Mouse (Mus musculus) limb, embryonic 15.5 days (tissue): ENCODE measurements at regions not wholly inside any gene's neighbourhood (a gene's known extent, or its start where the extent isn't known, plus 50 kb on each side); places are given as distances from the start of the nearest gene placed in this dataset.
A peak's percentile ranks its signal among the peaks of the same experiment; 100 is the strongest.

ENCODE experiments used
- ATAC-seq: fragments of 200-750 bp; cut with Nextera tagmentation; 2 replicates; pipeline ENCODE4 v1.8.0; 2017; ENCODE audit warnings: low read depth, moderate TSS enrichment; ENCODE audit not compliant: insufficient number of reproducible peaks, low FRiP score, low TSS enrichment
- H3K27ac ChIP-seq: fragments of 300-500 bp; sonication (generic); 2 replicates; pipeline ENCODE4 v1.5.1; 2015; ENCODE audit warnings: moderate library complexity, mild to moderate bottlenecking, inconsistent platforms
- H3K27me3 ChIP-seq: fragments of 300-500 bp; sonication (generic); 2 replicates; pipeline ENCODE4 v1.6.1; 2015; ENCODE audit warnings: inconsistent platforms
- H3K36me3 ChIP-seq: fragments of 300-500 bp; sonication (generic); 2 replicates; pipeline ENCODE4 v1.6.1; 2015; ENCODE audit warnings: inconsistent platforms
- H3K4me1 ChIP-seq: fragments of 300-500 bp; sonication (generic); 2 replicates; pipeline ENCODE4 v1.6.1; 2015; ENCODE audit warnings: inconsistent platforms
- H3K4me2 ChIP-seq: fragments of 300-500 bp; sonication (generic); 2 replicates; pipeline ENCODE4 v1.6.1; 2015; ENCODE audit warnings: mild to moderate bottlenecking, inconsistent platforms
- H3K4me3 ChIP-seq: fragments of 300-500 bp; sonication (generic); 2 replicates; pipeline ENCODE4 v1.5.1; 2015; ENCODE audit warnings: mild to moderate bottlenecking, inconsistent platforms
- H3K9ac ChIP-seq: fragments of 300-500 bp; sonication (generic); 2 replicates; pipeline ENCODE4 v1.6.1; 2015; ENCODE audit warnings: inconsistent platforms
- H3K9me3 ChIP-seq: fragments of 300-500 bp; sonication (generic); 2 replicates; pipeline ENCODE4 v1.6.1; 2016; ENCODE audit warnings: inconsistent platforms
- whole genome bisulfite sequencing: fragments of 180-500 bp; shearing (Covaris S2); methylation state at CpG from one replicate; pipeline ENCODE4 v1.1.7; 2015; 5-methylcytosine and 5-hydroxymethylcytosine counted together

- Histone ChIP-seq H3K9me3 (no peaks in the 10 kb centered on the region), H3K4me1 (peaks cover 28% of the 10 kb centered on the region), H3K9ac (no peak overlapping the region), H3K27ac (no peak overlapping the region), H3K27me3 (no peaks in the 10 kb centered on the region), H3K4me3 (no peak overlapping the region), H3K4me2 (no peak overlapping the region), H3K36me3 (no peaks in the 10 kb centered on the region)
- no peak for ATAC-seq
- 13% methylated on average over 1 of the region's 1 CpGs for WGBS
These were observed 111.4 kb downstream of the Adamts15 start for GRCm38 (mm10) chr9:30810843-30811242.

- H3K4me1 ChIP-seq = peaks cover 26% of the 10 kb centered on the region
- no peak for ATAC-seq
- no peaks in the 10 kb centered on the region for H3K27me3 ChIP-seq
- no peak overlapping the region for H3K27ac ChIP-seq
- 39% methylated on average over 4 of the region's 4 CpGs for WGBS
- no peaks in the 10 kb centered on the region for H3K36me3 ChIP-seq
- H3K4me3 ChIP-seq = no peak overlapping the region
- H3K9me3 ChIP-seq = no peaks in the 10 kb centered on the region
- no peak overlapping the region for H3K9ac ChIP-seq
- H3K4me2 ChIP-seq = no peak overlapping the region
These were observed 112.0 kb downstream of the Adamts15 start for GRCm38 (mm10) chr9:30810290-30810689.

- no peak overlapping the region for H3K9ac ChIP-seq
- H3K9me3 ChIP-seq = no peaks in the 10 kb centered on the region
- H3K4me3 ChIP-seq = no peak overlapping the region
- H3K36me3 ChIP-seq = no peaks in the 10 kb centered on the region
- WGBS = 33% methylated on average over 11 of the region's 11 CpGs
- peak overlapping the region; percentile 59 for H3K27ac ChIP-seq
- H3K4me2 ChIP-seq = no peak overlapping the region
- peaks cover 28% of the 10 kb centered on the region for H3K4me1 ChIP-seq
- H3K27me3 ChIP-seq = no peaks in the 10 kb centered on the region
- ATAC-seq = peak; percentile 35; the same call in 1 of the 2 replicates
These were observed 113.3 kb downstream of the Adamts15 start for GRCm38 (mm10) chr9:30808863-30809491.

GRCm38 (mm10) chr9:30803755-30804532, 118.3 kb downstream of the Adamts15 start:
- ATAC-seq = no peak
- Histone ChIP-seq H3K4me3 (no peak overlapping the region), H3K9me3 (no peaks in the 10 kb centered on the region), H3K4me2 (no peak overlapping the region), H3K9ac (no peak overlapping the region), H3K36me3 (no peaks in the 10 kb centered on the region), H3K4me1 (peaks cover 15% of the 10 kb centered on the region), H3K27me3 (no peaks in the 10 kb centered on the region), H3K27ac (no peak overlapping the region)
- 73% methylated on average over 10 of the region's 10 CpGs for WGBS

GRCm38 (mm10) chr9:30802826-30803225, 119.4 kb downstream of the Adamts15 start:
- Histone ChIP-seq H3K4me3 (no peak overlapping the region), H3K4me1 (peaks cover 9% of the 10 kb centered on the region), H3K9me3 (no peaks in the 10 kb centered on the region), H3K27ac (no peak overlapping the region), H3K4me2 (no peak overlapping the region), H3K27me3 (no peaks in the 10 kb centered on the region), H3K36me3 (no peaks in the 10 kb centered on the region), H3K9ac (no peak overlapping the region)
- WGBS = 75% methylated on average over 3 of the region's 3 CpGs
- no peak for ATAC-seq

GRCm38 (mm10) chr9:30794701-30795407, 127.4 kb downstream of the Adamts15 start:
- H3K4me2 ChIP-seq = no peak overlapping the region
- H3K27ac ChIP-seq = no peak overlapping the region
- no peak for ATAC-seq
- H3K9me3 ChIP-seq = no peaks in the 10 kb centered on the region
- H3K4me1 ChIP-seq = 0 out of 2 replicates have a peak, but pooled peaks cover 5% of the 10 kb centered on the region
- 64% methylated on average over 3 of the region's 3 CpGs for WGBS
- no peak overlapping the region for H3K4me3 ChIP-seq
- no peaks in the 10 kb centered on the region for H3K36me3 ChIP-seq
- H3K9ac ChIP-seq = no peak overlapping the region
- no peaks in the 10 kb centered on the region for H3K27me3 ChIP-seq

- Histone ChIP-seq H3K9me3 (no peaks in the 10 kb centered on the region), H3K27ac (no peak overlapping the region)
- 95% methylated on average over 2 of the region's 2 CpGs for WGBS
These were observed 141.0 kb downstream of the Adamts15 start for GRCm38 (mm10) chr9:30781221-30781620.

GRCm38 (mm10) chr9:30777816-30778215, 144.4 kb downstream of the Adamts15 start:
- H3K36me3 ChIP-seq = no peaks in the 10 kb centered on the region
- ATAC-seq = 0 out of 2 replicates have a peak, but pooled peaks have one; percentile 55
- 0 out of 2 replicates have a peak, but pooled peaks cover 4% of the 10 kb centered on the region for H3K4me1 ChIP-seq
- H3K27ac ChIP-seq = no peak overlapping the region
- no peaks in the 10 kb centered on the region for H3K27me3 ChIP-seq
- 91% methylated on average over 2 of the region's 2 CpGs for WGBS
- H3K9ac ChIP-seq = no peak overlapping the region
- no peak overlapping the region for H3K4me3 ChIP-seq
- no peaks in the 10 kb centered on the region for H3K9me3 ChIP-seq
- no peak overlapping the region for H3K4me2 ChIP-seq

More at GRCm38 (mm10) chr9:30781221-30781620, 141.0 kb downstream of the Adamts15 start:
- no peak for ATAC-seq
- no peak overlapping the region for H3K4me2 ChIP-seq
- H3K4me3 ChIP-seq = no peak overlapping the region
- H3K9ac ChIP-seq = no peak overlapping the region
- H3K27me3 ChIP-seq = no peaks in the 10 kb centered on the region
- no peaks in the 10 kb centered on the region for H3K36me3 ChIP-seq
- no peaks in the 10 kb centered on the region for H3K4me1 ChIP-seq

GRCm38 (mm10) chr9:30775161-30775560, 147.1 kb downstream of the Adamts15 start:
- Histone ChIP-seq H3K9me3 (no peaks in the 10 kb centered on the region), H3K4me3 (no peak overlapping the region), H3K9ac (no peak overlapping the region), H3K27me3 (no peaks in the 10 kb centered on the region), H3K27ac (no peak overlapping the region), H3K4me1 (peaks cover 29% of the 10 kb centered on the region), H3K4me2 (no peak overlapping the region), H3K36me3 (no peaks in the 10 kb centered on the region)
- WGBS = 49% methylated on average over 6 of the region's 6 CpGs
- ATAC-seq = no peak

- H3K9me3 ChIP-seq = no peaks in the 10 kb centered on the region
- ATAC-seq = no peak
- H3K4me1 ChIP-seq = peaks cover 34% of the 10 kb centered on the region
- H3K4me2 ChIP-seq = no peak overlapping the region
- no peaks in the 10 kb centered on the region for H3K36me3 ChIP-seq
- H3K27ac ChIP-seq = peak overlapping the region; percentile 72
- no peak overlapping the region for H3K4me3 ChIP-seq
- WGBS = 51% methylated on average over 3 of the region's 3 CpGs
- no peaks in the 10 kb centered on the region for H3K27me3 ChIP-seq
- H3K9ac ChIP-seq = no peak overlapping the region
These were observed 149.8 kb downstream of the Adamts15 start for GRCm38 (mm10) chr9:30772456-30772855.

- Histone ChIP-seq H3K9ac (no peak overlapping the region), H3K4me1 (peaks cover 34% of the 10 kb centered on the region), H3K36me3 (no peaks in the 10 kb centered on the region), H3K4me3 (no peak overlapping the region), H3K27ac (peak overlapping the region; percentile 72; the same call in 1 of the 2 replicates), H3K4me2 (no peak overlapping the region), H3K9me3 (no peaks in the 10 kb centered on the region), H3K27me3 (no peaks in the 10 kb centered on the region)
- no peak; the same call in 1 of the 2 replicates for ATAC-seq
- 40% methylated on average over 8 of the region's 8 CpGs for WGBS
These were observed 151.6 kb downstream of the Adamts15 start for GRCm38 (mm10) chr9:30770436-30771173.
